Comparison of ENCODE assay signal across 8 mouse cellular contexts in the genomic region with DNA sequence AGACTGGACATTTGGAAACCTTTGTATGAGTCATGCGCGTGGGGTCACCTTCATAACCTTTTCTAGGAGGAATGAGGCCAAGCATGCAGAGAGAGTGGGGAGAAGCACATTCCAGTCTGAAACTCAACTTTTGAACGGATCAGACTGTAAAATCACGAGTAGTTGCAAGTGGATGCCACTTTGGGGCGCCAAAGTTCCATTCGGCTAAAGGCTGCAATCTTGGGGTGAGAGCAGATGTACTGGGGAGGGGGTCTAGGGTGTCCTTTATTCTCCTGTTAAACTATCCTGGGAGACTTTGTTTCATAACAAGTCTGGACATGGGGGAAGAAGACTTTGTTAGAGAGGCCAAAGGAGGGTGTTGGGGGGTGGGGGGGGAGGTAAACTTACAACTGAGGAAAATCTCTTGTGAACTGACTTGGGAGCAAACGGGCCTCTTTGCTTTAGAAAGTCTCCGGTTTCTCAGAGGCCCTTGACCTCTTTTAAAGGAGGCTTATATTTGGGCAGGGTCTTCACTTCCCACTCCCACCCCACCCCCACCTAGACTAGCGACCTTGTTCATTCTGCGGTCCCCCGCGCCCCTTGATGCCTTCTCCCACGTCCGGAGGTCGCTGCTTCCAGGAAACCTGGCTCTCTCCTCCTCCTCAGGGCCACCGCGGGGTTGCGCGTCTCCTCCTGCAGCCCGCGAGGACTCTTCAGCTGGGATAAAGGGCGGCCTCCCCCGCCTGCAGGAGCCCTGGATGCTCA. TPM values are rescaled to one million over a fixed set of nuclear protein-coding genes. Genes with fewer than 3 reads are reported as not detected.
DNase-seq lines count a peak whose midpoint lies in the region; ATAC-seq and TF ChIP-seq lines count a peak whose summit lies in the region.

No protein-coding gene starts in this region.

- H3K4me3 ChIP-seq in kidney, adult 2 months (ENCODE audit: insufficient read depth, low read depth, low read length) = no peak overlapping the region
- H3K4me3 ChIP-seq in embryonic facial prominence, embryonic 13.5 days = peak overlapping the region; percentile 43
- peak overlapping the region; percentile 30 for H3K4me3 ChIP-seq in intestine, embryonic 16.5 days (ENCODE audit: low read length)
- peak overlapping the region; percentile 74 for H3K4me3 ChIP-seq in midbrain, embryonic 12.5 days

- peak; percentile 49; the same call in 1 of the 2 replicates for ATAC-seq in embryonic facial prominence, embryonic 13.5 days (ENCODE audit: insufficient number of reproducible peaks, insufficient read depth, low FRiP score, low TSS enrichment, low read depth)
- ATAC-seq in intestine, embryonic 16.5 days = peak; percentile 53; the same call in 1 of the 2 replicates
- peak; percentile 87 for ATAC-seq in midbrain, embryonic 12.5 days (ENCODE audit: low FRiP score, low read depth)

- H3K27me3 ChIP-seq in kidney, adult 2 months (replicated peaks; ENCODE audit: control insufficient read depth, insufficient read depth, low read length) = peaks cover 6% of the 10 kb centered on the region
- H3K27me3 ChIP-seq in embryonic facial prominence, embryonic 13.5 days = peaks cover 77% of the 10 kb centered on the region
- H3K27me3 ChIP-seq in intestine, embryonic 16.5 days (replicated peaks; ENCODE audit: control insufficient read depth, insufficient read depth, low read length) = peaks cover 68% of the 10 kb centered on the region
- no peaks in the 10 kb centered on the region for H3K27me3 ChIP-seq in midbrain, embryonic 12.5 days

- 2% methylated on average over 23 of the region's 23 CpGs for WGBS in kidney, adult 2 months
- WGBS in embryonic facial prominence, embryonic 13.5 days = under 1% methylated on average over 22 of the region's 23 CpGs
- WGBS in intestine, embryonic 16.5 days = under 1% methylated on average over 23 of the region's 23 CpGs
- WGBS in midbrain, embryonic 12.5 days = under 1% methylated on average over 23 of the region's 23 CpGs

- H3K27ac ChIP-seq in kidney, adult 2 months (ENCODE audit: insufficient read depth, low read depth, low read length) = no peak overlapping the region
- no peak overlapping the region for H3K27ac ChIP-seq in embryonic facial prominence, embryonic 13.5 days
- H3K27ac ChIP-seq in intestine, embryonic 16.5 days (ENCODE audit: low read length) = no peak overlapping the region
- H3K27ac ChIP-seq in midbrain, embryonic 12.5 days (replicated peaks) = peak overlapping the region; percentile 98

- H3K4me1 ChIP-seq in kidney, adult 2 months (ENCODE audit: control insufficient read depth, insufficient read depth, low read length) = no peaks in the 10 kb centered on the region
- peaks cover 12% of the 10 kb centered on the region; the same call in 1 of the 2 replicates for H3K4me1 ChIP-seq in embryonic facial prominence, embryonic 13.5 days
- H3K4me1 ChIP-seq in intestine, embryonic 16.5 days (ENCODE audit: control insufficient read depth, insufficient read depth, low read length) = peaks cover 6% of the 10 kb centered on the region; the same call in 1 of the 2 replicates
- peaks cover 30% of the 10 kb centered on the region for H3K4me1 ChIP-seq in midbrain, embryonic 12.5 days

- TF ChIP-seq POLR2A in kidney, adult 2 months (IDR thresholded peaks at IDR 0.05; ENCODE audit: low read depth, low read length) = no peak

- no peaks in the 10 kb centered on the region for H3K9me3 ChIP-seq in embryonic facial prominence, embryonic 13.5 days
- H3K9me3 ChIP-seq in intestine, embryonic 16.5 days (ENCODE audit: control insufficient read depth, low read length) = no peaks in the 10 kb centered on the region
- H3K9me3 ChIP-seq in midbrain, embryonic 12.5 days = no peaks in the 10 kb centered on the region

- peak overlapping the region; percentile 73 for H3K4me2 ChIP-seq in embryonic facial prominence, embryonic 13.5 days
- H3K4me2 ChIP-seq in intestine, embryonic 16.5 days (ENCODE audit: low read depth, low read length) = peak overlapping the region; percentile 42
- H3K4me2 ChIP-seq in midbrain, embryonic 12.5 days (replicated peaks) = peak overlapping the region; percentile 77

- no peak for DNase-seq in kidney, adult 2 months
- no peak for DNase-seq in kidney, postnatal 25 days
- peak; percentile 72 for DNase-seq in NIH3T3 (ENCODE audit: low read depth)
- no peak for DNase-seq in spleen, postnatal 4 days (ENCODE audit: low spot score in 2 of 2)
- no peak for DNase-seq in gastrocnemius, postnatal 36 days

- peak overlapping the region; percentile 57 for H3K9ac ChIP-seq in embryonic facial prominence, embryonic 13.5 days
- H3K9ac ChIP-seq in intestine, embryonic 16.5 days (ENCODE audit: low read depth, low read length) = no peak overlapping the region
- peak overlapping the region; percentile 80 for H3K9ac ChIP-seq in midbrain, embryonic 12.5 days (replicated peaks)

- peak; percentile 64 for TF ChIP-seq CTCF in kidney, adult 2 months (conservative IDR thresholded peaks at IDR 0.05; ENCODE audit: insufficient read depth, insufficient read length, low read depth, low read length)

- no peaks in the 10 kb centered on the region for H3K36me3 ChIP-seq in kidney, adult 2 months (ENCODE audit: control insufficient read depth, insufficient read depth, low read length)
- no peaks in the 10 kb centered on the region for H3K36me3 ChIP-seq in embryonic facial prominence, embryonic 13.5 days
- H3K36me3 ChIP-seq in intestine, embryonic 16.5 days (ENCODE audit: control insufficient read depth, insufficient read depth, low read length) = no peaks in the 10 kb centered on the region
- H3K36me3 ChIP-seq in midbrain, embryonic 12.5 days = no peaks in the 10 kb centered on the region

- intact Hi-C loops in gastrocnemius, postnatal 36 days (cut with DNase I) = loop anchor here (10.0 kb wide), 1 partner anchor 342 kb away; no protein-coding TSS in a partner anchor

RNA-seq across cellular contexts. Expression of gene Pou3f2, which starts 11.0 kb away (rescaled TPM):
- not detected in 2 replicates for polyA plus RNA-seq in kidney, adult 2 months (2012; rRNA removed)
- 0.39 and 0.72 TPM in 2 replicates for polyA plus RNA-seq in embryonic facial prominence, embryonic 13.5 days (2015; fragmentation: Nextera tagmentation; extraction: Ambion mirVana)
- polyA plus RNA-seq in intestine, embryonic 16.5 days (2015; fragmentation: Nextera tagmentation; extraction: Ambion mirVana) = not detected in 2 replicates
- polyA plus RNA-seq in midbrain, embryonic 12.5 days (2016; fragmentation: Nextera tagmentation; extraction: Ambion mirVana) = 79.8 and 91.9 TPM in 2 replicates
- not detected for total RNA-seq in gastrocnemius, postnatal 36 days (2021)

Comparison
In these comparisons a context has a peak if more than half of its experiments do, and no peak if none do; other contexts are left out.
1. RNA of gene Pou3f2, which starts 11.0 kb away (polyA plus RNA-seq): 79.8 to 91.9 TPM in midbrain, embryonic 12.5 days; 0.39 to 0.72 TPM in embryonic facial prominence, embryonic 13.5 days, not detected in kidney, adult 2 months and not detected in intestine, embryonic 16.5 days; every median in the first group is over 10 times any median in the second.
2. Peak in every context shown above with its lines, with median percentiles within 50 percentile points of each other: ATAC-seq and H3K4me2 ChIP-seq.